Mouse (Mus musculus): ENCODE measurements around the gene Rusc1.

- no peak for TF ChIP-seq GATA1 (IDR thresholded peaks at IDR 0.05; ENCODE audit: low read length)
- no peak for TF ChIP-seq TAL1 (IDR thresholded peaks at IDR 0.05; ENCODE audit: low read length)
Measured at GRCm38 (mm10) chr3:89090694-89091655, 2.1 kb downstream of the Rusc1 start.
